Mouse (Mus musculus): ENCODE measurements around the gene Ppp4r1.

Gene Ppp4r1

DNA sequence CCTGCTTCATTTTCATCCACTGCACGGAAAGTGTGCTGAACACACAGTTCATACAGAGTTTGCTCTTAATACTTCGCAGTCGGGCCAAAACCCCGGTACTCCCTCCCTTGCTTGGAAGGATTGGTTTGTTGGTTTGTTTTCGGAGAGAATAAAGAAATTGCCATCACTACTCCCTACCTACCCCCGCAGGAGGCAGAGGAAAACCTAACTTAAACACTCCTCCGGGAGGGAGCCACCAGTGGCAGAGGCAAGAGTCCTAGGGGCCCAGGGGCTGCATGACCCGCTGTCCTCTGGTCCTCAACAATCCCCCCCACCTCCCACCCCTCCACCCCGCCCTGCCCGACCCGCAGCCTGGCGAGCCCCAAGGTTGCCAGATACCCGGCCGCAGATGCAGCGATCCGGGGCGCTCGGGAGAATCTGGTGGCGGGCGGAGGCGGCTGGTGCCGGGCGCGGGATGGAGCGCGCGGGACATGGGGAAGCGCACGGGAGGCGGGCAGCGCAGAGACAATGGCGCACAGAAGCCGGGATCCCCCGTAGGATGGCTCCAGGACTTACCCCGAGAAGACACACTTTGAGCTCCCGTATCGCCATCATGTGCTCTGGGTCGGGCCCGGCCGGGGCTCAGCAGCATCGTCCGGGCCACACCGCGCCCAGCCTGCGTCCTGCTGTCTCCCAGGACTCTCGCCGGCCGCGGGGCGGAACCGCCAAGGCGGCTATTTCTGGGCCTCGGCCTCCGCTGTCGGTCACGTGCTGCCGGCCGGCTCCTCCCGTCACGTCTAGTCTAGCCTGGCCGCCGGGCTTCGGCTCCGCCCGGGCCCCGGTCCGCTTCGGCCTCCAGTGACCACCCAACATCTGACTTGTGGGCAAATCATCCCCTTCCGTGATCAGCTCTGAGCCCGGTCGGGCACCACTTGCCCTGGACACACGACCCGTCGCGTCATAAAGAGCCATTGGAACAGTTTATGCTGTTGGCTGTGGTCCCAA is 10.1 kb upstream of the Ppp4r1 start, which contains the start of gene Rab31:
TSS of gene Rab31 (minus strand) at position 802 of the 984 bp plus-strand sequence.
- in situ Hi-C loops (cut with MboI, MseI) = loop anchor here (10.0 kb wide), 1 partner anchor 47 kb away; no protein-coding TSS in a partner anchor

GRCm38 (mm10) chr17:65773617-65774016 is 8.8 kb upstream of the Ppp4r1 start:
- in situ Hi-C loops (cut with MboI, MseI) = loop anchor here (10.0 kb wide), 1 partner anchor 49 kb away; no protein-coding TSS in a partner anchor

DNA sequence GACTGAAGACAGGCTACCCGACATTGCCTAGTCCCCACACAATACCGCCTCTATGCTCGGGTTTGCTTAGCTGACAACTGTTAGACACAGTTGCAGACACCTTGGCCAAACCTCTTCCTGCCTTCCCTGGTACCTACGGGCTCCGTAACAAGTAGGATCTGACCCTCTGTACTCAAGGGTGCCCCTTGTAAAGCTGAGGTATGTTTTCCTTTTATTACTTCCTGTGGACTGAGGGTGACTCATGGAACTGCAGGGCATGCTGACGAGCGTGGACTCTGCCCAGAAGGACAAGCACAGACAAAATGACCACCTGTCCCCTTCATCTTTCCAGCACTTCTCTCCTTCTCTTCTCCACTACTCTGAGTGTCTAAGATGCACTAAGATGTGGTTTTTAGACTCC is 7.9 kb upstream of the Ppp4r1 start:
- in situ Hi-C loops (cut with MboI, MseI) = loop anchor here (10.0 kb wide), 1 partner anchor 50 kb away; no protein-coding TSS in a partner anchor

- in situ Hi-C loops (cut with MboI, MseI) = loop anchor here (5.0 to 10.0 kb wide), 2 partner anchors 51 to 1169 kb away; no protein-coding TSS in a partner anchor
Observed at GRCm38 (mm10) chr17:65776228-65776627, 6.1 kb upstream of the Ppp4r1 start.

DNA sequence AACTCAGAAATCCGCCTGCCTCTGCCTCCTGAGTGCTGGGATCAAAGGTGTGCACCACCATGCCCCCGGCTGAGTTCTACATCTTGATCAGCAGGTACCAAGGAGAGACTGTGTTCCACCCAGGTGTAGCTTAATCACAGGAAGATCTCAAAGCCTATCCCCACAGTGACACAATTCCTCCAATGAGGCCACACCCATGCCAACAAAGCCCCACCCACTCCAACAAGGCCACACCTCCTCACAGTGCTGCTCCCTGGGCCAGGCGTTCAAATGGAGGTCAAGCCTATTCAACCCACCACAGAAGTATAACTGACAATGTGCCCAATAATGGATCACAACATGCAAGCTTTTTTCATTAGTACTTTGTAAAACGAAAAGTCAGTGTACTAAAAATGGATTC is 4.9 kb upstream of the Ppp4r1 start:
- in situ Hi-C loops (cut with MboI, MseI) = loop anchor here (5.0 to 10.0 kb wide), 2 partner anchors 53 to 1170 kb away; no protein-coding TSS in a partner anchor

DNA sequence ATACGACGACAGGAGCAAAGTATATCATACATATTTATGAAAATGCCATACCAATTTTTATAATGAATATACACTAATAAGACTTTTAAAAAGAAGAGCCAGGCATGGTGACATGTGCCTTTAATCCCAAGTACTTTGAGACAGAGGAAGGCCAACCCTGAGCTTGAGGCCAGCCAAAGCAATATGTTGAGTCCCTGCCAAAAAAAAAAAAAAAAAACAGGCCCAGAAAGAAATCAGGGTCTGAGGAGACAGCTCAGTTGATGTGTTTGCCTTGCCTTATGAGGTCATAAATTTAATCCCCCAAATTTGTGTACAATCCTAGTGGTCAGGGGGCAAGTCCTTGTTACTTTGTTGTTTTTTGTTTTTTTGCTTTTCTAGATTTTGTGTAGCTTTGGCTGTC is 1.4 kb upstream of the Ppp4r1 start:
- in situ Hi-C loops (cut with MboI, MseI) = no loop called here

GRCm38 (mm10) chr17:65783182-65784161 is 1.1 kb downstream of the Ppp4r1 start:
- in situ Hi-C loops (cut with MboI, MseI) = no loop called here

GRCm38 (mm10) chr17:65784610-65785140 is 2.3 kb downstream of the Ppp4r1 start:
- in situ Hi-C loops (cut with MboI, MseI) = loop anchor here (5.0 kb wide), 1 partner anchor 177 kb away; no protein-coding TSS in a partner anchor

DNA sequence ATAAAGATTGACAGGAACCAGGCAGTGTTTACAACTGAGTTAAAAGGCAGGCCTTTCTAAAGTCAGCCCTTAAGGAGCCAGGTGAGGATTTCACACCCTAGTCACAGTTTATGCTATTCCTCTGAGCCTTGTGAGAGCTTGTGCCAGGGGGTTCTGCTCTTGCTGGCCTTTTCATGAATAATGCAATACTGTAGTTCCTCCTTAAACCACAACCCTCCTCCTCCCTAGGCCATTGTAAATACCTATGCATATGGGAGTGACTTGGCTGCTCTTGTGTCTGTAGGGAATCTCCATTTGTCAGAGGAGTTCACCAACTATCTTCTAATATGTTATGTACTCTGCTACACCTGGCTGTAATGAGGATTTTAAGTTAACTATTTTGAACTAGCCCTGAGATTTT is 3.3 kb downstream of the Ppp4r1 start:
- in situ Hi-C loops (cut with MboI, MseI) = loop anchor here (5.0 kb wide), 1 partner anchor 178 kb away; no protein-coding TSS in a partner anchor

DNA sequence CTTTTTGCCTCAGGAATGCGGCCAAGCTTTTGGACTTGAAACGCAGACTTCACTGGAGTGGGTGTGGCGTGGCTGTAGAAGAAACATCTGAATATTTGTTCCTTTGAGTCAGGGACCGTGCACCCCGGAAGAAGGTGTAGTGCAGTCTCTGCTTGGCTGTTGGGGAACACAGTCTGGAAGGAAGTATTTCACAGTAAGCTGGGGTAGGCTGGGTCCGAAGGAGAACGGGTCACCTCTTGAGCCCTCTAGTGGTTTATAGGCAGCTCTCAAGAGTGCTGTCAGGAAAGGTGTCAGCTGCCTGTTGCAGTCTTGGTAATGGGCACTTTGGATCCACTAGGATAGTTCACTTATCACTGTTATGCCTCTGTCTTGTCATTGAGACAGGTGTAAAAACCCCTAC is 3.9 kb downstream of the Ppp4r1 start:
- in situ Hi-C loops (cut with MboI, MseI) = loop anchor here (5.0 kb wide), 1 partner anchor 179 kb away; no protein-coding TSS in a partner anchor

GRCm38 (mm10) chr17:65787261-65787660 is 4.9 kb downstream of the Ppp4r1 start:
- in situ Hi-C loops (cut with MboI, MseI) = loop anchor here (5.0 kb wide), 1 partner anchor 180 kb away; no protein-coding TSS in a partner anchor

DNA sequence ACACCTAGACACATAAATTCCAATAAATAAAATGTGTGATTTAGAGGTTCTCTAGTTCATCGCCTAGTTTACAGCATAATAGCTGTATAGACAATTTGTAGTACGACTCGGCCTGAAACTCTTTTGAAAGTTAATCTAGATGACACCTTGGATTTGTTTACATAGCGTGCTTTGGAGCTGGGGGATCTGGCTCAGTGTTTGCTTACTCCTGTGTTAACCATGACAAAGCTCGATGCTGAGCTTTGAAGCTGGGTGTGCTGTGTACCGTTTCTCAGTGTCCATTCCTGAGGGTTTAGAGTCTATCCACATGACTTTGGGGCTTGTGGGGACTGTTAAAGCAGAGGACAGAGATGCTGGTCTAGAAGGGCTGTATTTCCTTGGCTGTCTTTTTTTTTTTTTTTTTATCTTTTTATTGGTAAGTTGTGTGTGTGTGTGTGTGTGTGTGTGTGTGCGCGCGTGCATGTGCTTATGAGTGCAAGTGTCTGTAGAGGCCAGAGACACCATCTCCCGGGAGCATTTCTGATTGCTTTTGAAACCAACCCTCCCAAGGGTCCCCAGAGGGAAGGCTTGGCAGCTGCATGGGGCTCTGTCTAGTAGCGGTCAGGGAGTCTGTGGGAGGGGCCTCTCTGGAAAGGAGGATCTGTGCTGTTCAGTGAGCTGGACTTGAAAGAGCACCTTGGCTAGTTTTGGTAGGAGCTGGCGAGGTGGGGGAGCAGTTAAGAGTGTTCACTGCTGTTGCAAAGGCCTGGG is 6.3 kb downstream of the Ppp4r1 start:
- in situ Hi-C loops (cut with MboI, MseI) = loop anchor here (5.0 kb wide), 1 partner anchor 181 kb away; no protein-coding TSS in a partner anchor

- in situ Hi-C loops (cut with MboI, MseI) = loop anchor here (5.0 kb wide), 1 partner anchor 182 kb away; no protein-coding TSS in a partner anchor
Observed at GRCm38 (mm10) chr17:65789576-65789975, 7.2 kb downstream of the Ppp4r1 start.

DNA sequence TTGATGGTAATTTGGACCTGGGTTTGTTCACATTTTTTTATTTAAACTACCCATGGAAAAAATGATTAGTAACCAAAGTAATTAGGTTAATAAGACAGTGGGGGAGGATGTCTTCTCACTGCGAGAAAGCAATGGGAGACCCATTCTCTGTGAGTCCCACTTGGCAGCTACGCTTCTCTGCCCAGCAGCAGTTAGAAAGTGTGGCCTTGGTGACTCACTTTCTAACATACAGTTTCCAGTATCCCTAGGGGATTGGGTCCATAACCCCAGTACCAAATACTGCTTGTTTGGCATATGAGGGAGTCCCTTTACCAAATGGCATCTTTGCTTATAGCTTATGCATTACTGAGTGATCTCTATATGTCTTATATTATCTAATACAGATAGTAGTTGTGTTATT is 8.8 kb downstream of the Ppp4r1 start:
- in situ Hi-C loops (cut with MboI, MseI) = no loop called here

GRCm38 (mm10) chr17:65793307-65793930 is 11.0 kb downstream of the Ppp4r1 start:
- in situ Hi-C loops (cut with MboI, MseI) = no loop called here

- in situ Hi-C loops (cut with MboI, MseI) = no loop called here
Observed at GRCm38 (mm10) chr17:65794096-65794850, 11.9 kb downstream of the Ppp4r1 start.

DNA sequence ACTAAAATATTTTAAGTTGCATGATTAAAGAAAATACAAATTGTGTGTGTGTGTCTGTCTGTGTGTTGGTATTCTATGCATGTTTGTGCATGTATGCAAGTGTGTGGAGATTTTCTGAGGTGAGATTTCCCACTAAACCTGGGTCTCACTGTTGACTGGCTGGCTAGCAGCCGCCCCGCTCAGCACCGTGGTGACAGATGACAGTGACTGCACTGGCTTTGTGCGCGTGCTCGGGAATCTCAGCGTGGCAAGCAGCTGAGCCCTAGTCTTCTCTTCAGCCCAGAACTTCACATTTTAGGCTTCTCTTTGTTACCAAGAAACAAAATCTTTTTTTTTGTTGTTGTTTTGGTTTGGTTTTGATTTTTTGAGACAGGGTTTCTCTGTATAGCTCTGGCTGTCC is 13.7 kb downstream of the Ppp4r1 start:
- in situ Hi-C loops (cut with MboI, MseI) = loop anchor here (5.0 kb wide), 1 partner anchor 64 kb away; no protein-coding TSS in a partner anchor

DNA sequence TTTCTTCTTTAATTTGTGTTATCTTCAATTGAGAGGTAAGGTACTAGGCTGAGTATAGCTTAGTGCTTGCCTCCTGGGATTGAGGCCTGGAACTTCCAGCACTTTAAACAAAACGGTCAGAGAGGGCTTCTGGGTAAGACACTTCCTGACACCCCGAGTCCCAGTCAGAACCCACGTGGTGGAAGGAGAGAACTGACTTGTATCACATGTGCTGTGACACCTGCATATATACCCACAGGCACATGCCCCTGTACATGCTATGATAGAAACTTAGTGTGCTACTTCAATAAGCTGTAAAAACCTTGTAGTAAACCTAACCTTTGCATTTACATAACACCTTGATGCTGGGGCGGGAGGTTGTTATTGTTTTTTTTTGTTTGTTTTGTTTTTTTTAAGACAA is 16.1 kb downstream of the Ppp4r1 start:
- in situ Hi-C loops (cut with MboI, MseI) = loop anchor here (5.0 kb wide), 1 partner anchor 66 kb away; no protein-coding TSS in a partner anchor

GRCm38 (mm10) chr17:65799353-65799752 is 17.0 kb downstream of the Ppp4r1 start:
- in situ Hi-C loops (cut with MboI, MseI) = loop anchor here (5.0 kb wide), 1 partner anchor 67 kb away; no protein-coding TSS in a partner anchor
